Mouse (Mus musculus) testis, adult 2 months (tissue): Measurements from ENCODE around the gene Tet2.

Source experiments
- CTCF ChIP-seq: fragments of 200-500 bp; IDR thresholded peaks from 2 replicates; pipeline ENCODE4 v1.5.1; 2012; ENCODE audit warnings: low read depth, mild to moderate bottlenecking, inconsistent platforms, low read length, moderate library complexity; ENCODE audit not compliant: control insufficient read depth, insufficient read depth, insufficient replicate concordance
- POLR2A ChIP-seq: fragments of 200-500 bp; IDR thresholded peaks from 2 replicates; pipeline ENCODE4 v1.6.1; 2012; ENCODE audit warnings: low read depth, mild to moderate bottlenecking, inconsistent platforms, low read length, moderate library complexity; ENCODE audit not compliant: control insufficient read depth

DNA sequence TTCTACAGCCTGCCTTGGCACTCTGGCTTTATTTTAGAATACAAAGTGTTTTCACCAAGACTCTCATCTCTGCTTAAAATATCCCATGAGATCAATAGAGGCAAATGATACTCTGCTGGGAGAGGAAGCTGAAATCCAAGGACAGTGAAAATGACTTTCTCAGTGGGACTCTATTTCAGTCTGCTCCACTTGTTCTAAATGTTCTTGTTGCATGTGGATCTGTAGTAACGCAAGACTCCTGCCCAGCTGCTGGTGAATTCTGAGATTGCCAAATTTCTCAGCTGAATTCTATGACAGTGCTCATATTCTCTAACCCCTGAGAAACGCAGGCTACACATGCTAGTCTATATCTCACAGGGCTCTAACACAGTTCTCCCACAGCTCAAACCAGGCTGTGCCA, 35.1 kb downstream of the Tet2 start:
- TF ChIP-seq CTCF, result no peak
- TF ChIP-seq POLR2A, result no peak
